Mouse (Mus musculus) inflammation-experienced regulatory T-cells, adult 16 weeks (primary cell): ENCODE results near the gene Hist1h2af. TPM values are rescaled to one million over a fixed set of nuclear protein-coding genes. Genes with fewer than 3 reads are reported as not detected.

Source experiments
- polyA plus RNA-seq: library from polyadenylated mRNA; unstranded; fragments of 100-300 nt; shearing (Covaris generic); gene quantifications from one replicate; pipeline ENCODE4 v1.2.1, GENCODE M21; 2017

Hist1h2af gene
- not detected for polyA plus RNA-seq

GRCm38 (mm10) chr13:23533560-23534367 is at the start of gene Hist1h2af:
Hist1h2af (plus strand) TSS chr13:23533906.

GRCm38 (mm10) chr13:23488400-23489322 is 45.0 kb upstream of the Hist1h2af start, which contains the start of gene Btn2a2:
Btn2a2 (minus strand) TSS chr13:23488857.

GRCm38 (mm10) chr13:23530901-23531875 is 2.5 kb upstream of the Hist1h2af start, which contains the start of gene Hist1h4h:
Hist1h4h (plus strand) TSS chr13:23531050.

GRCm38 (mm10) chr13:23535137-23536075 is 1.7 kb downstream of the Hist1h2af start, which contains the start of gene Hist1h3g:
Hist1h3g (plus strand) TSS chr13:23535422.

GRCm38 (mm10) chr13:23542999-23543607 is 9.4 kb downstream of the Hist1h2af start, which contains the start of gene Hist1h2bh:
Hist1h2bh (minus strand) TSS chr13:23543392.

GRCm38 (mm10) chr13:23543965-23544786 is 10.5 kb downstream of the Hist1h2af start, which contains the start of gene Hist1h3f:
Hist1h3f (plus strand) TSS chr13:23544052.

GRCm38 (mm10) chr13:23551146-23551834 is 17.6 kb downstream of the Hist1h2af start, which contains the start of gene Hist1h4f:
Hist1h4f (minus strand) TSS chr13:23551648.

GRCm38 (mm10) chr13:23552962-23553361 is 19.3 kb downstream of the Hist1h2af start, which contains the start of gene Hist1h1d:
Hist1h1d (plus strand) TSS chr13:23553262.

GRCm38 (mm10) chr13:23561883-23562659 is 28.4 kb downstream of the Hist1h2af start, which contains the start of gene Hist1h3e:
Hist1h3e (minus strand) TSS chr13:23562369.

GRCm38 (mm10) chr13:23571022-23571503 is 37.4 kb downstream of the Hist1h2af start, which contains the start of the genes Hist1h2ae and Hist1h2bg:
Hist1h2ae (minus strand) TSS chr13:23571220.
Hist1h2bg (plus strand) TSS chr13:23571396.

GRCm38 (mm10) chr13:23573898-23574524 is 40.3 kb downstream of the Hist1h2af start, which contains the start of the genes Hist1h2bf and Hist1h2ad:
Hist1h2bf (minus strand) TSS chr13:23574196.
Hist1h2ad (plus strand) TSS chr13:23574381.

GRCm38 (mm10) chr13:23575271-23575851 is 41.7 kb downstream of the Hist1h2af start, which contains the start of gene Hist1h3d:
Hist1h3d (plus strand) TSS chr13:23575763.

GRCm38 (mm10) chr13:23581408-23582218 is 47.9 kb downstream of the Hist1h2af start, which contains the start of gene Hist1h4d:
Hist1h4d (plus strand) TSS chr13:23581598.

